Mouse (Mus musculus): ENCODE measurements around the gene Tob2.

DNA sequence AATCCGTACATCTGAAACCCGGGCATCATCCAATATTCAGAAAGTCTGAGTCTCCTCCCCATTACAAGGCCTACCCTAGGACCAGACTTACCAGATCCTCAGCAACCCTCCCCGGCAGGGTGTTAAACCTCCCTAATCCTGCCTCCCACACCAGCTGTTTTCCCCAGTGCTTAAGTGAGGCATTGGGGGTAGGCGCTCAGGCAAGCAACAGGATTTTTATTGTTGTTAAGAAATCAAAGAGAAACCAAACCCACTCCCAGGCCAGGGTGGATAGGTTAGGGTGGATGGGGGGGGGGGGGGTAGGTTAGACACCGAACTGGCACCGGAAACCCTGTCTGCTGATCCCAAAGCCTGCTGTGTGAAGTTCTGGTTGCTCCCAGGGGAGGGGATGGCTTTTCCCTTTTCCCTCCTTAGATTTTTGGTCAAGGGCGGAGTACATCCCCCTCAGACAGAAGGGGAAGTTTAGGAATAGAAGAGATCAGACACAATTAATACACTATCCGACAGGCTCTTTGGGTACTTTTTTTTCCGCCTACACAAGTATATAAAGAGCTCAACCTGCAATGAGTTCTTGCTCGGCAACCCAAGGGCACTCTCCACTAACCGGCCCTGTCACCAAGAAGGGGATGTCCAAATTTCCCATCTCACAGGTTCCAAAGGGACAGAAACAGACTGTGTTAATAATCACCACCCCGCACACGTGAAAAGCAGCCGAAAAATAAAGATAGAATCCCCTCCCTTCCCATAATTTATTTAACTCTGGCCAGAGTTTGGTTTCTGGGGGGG, 1.5 kb downstream of the Tob2 start:
- no peak for TF ChIP-seq MAFK (IDR thresholded peaks at IDR 0.05; ENCODE audit: insufficient read depth, low read depth, low read length)
- TF ChIP-seq ZNF384 (IDR thresholded peaks at IDR 0.05; ENCODE audit: low read depth, low read length): no peak
- no peak for TF ChIP-seq CHD2 (IDR thresholded peaks at IDR 0.05; ENCODE audit: low read depth, low read length)

Data from ES-E14 (cell line).